Mouse (Mus musculus): ENCODE measurements at regions not wholly inside any gene's neighbourhood (a gene's known extent, or its start where the extent isn't known, plus 50 kb on each side); places are given as distances from the start of the nearest gene placed in this dataset.
A peak's percentile ranks its signal among the peaks of the same experiment; 100 is the strongest.

- Histone ChIP-seq H3K4me2 (peak overlapping the region; percentile 36), H3K9ac (no peak overlapping the region), H3K9me3 (ENCODE audit: low read depth, low read length) (no peaks in the 10 kb centered on the region), H3K27ac (ENCODE audit: low read depth) (no peak overlapping the region), H3K27me3 (ENCODE audit: insufficient read depth, low read length) (no peaks in the 10 kb centered on the region), H3K36me3 (ENCODE audit: insufficient read depth) (no peaks in the 10 kb centered on the region), H3K4me1 (ENCODE audit: insufficient read depth) (no peaks in the 10 kb centered on the region), H3K4me3 (ENCODE audit: low read depth, low read length) (no peak overlapping the region)
- ATAC-seq (ENCODE audit: insufficient read depth) (peak; percentile 50; the same call in 1 of the 2 replicates), DNase-seq (peak; percentile 37)
- WGBS = 49% methylated on average over 17 of the region's 17 CpGs
- no peak for TF ChIP-seq CTCF (IDR thresholded peaks at IDR 0.05; ENCODE audit: low read depth)
These were observed 110.4 kb upstream of the Smim15 start for GRCm38 (mm10) chr13:107933598-107934571.

GRCm38 (mm10) chr13:107932423-107933032 is 111.7 kb upstream of the Smim15 start:
- no peaks in the 10 kb centered on the region for H3K4me1 ChIP-seq (ENCODE audit: insufficient read depth)
- no peaks in the 10 kb centered on the region for H3K27me3 ChIP-seq (ENCODE audit: insufficient read depth, low read length)
- no peak overlapping the region for H3K4me3 ChIP-seq (ENCODE audit: low read depth, low read length)
- H3K9me3 ChIP-seq (ENCODE audit: low read depth, low read length) = no peaks in the 10 kb centered on the region
- DNase-seq (peak; percentile 41), ATAC-seq (ENCODE audit: insufficient read depth) (peak; percentile 73)
- no peak for TF ChIP-seq CTCF (IDR thresholded peaks at IDR 0.05; ENCODE audit: low read depth)
- WGBS = 30% methylated on average over 12 of the region's 12 CpGs
- H3K4me2 ChIP-seq = no peak overlapping the region
- no peaks in the 10 kb centered on the region for H3K36me3 ChIP-seq (ENCODE audit: insufficient read depth)
- no peak overlapping the region for H3K27ac ChIP-seq (ENCODE audit: low read depth)
- H3K9ac ChIP-seq = no peak overlapping the region

- Histone ChIP-seq H3K27me3 (ENCODE audit: insufficient read depth, low read length) (no peaks in the 10 kb centered on the region), H3K4me3 (ENCODE audit: low read depth, low read length) (no peak overlapping the region), H3K4me1 (ENCODE audit: insufficient read depth) (no peaks in the 10 kb centered on the region), H3K9ac (no peak overlapping the region), H3K27ac (ENCODE audit: low read depth) (no peak overlapping the region), H3K9me3 (ENCODE audit: low read depth, low read length) (no peaks in the 10 kb centered on the region), H3K4me2 (no peak overlapping the region), H3K36me3 (ENCODE audit: insufficient read depth) (no peaks in the 10 kb centered on the region)
- TF ChIP-seq CTCF (IDR thresholded peaks at IDR 0.05; ENCODE audit: low read depth) = no peak
- ATAC-seq (ENCODE audit: insufficient read depth) (no peak), DNase-seq (no peak)
- 87% methylated on average over 7 of the region's 7 CpGs for WGBS
These were observed 113.0 kb upstream of the Smim15 start for GRCm38 (mm10) chr13:107931216-107931615.

GRCm38 (mm10) chr13:107927499-107928215 is 116.6 kb upstream of the Smim15 start:
- Histone ChIP-seq H3K4me3 (ENCODE audit: low read depth, low read length) (no peak overlapping the region), H3K36me3 (ENCODE audit: insufficient read depth) (no peaks in the 10 kb centered on the region), H3K9ac (no peak overlapping the region), H3K27me3 (ENCODE audit: insufficient read depth, low read length) (no peaks in the 10 kb centered on the region), H3K4me1 (ENCODE audit: insufficient read depth) (no peaks in the 10 kb centered on the region; the same call in 1 of the 2 replicates), H3K4me2 (no peak overlapping the region), H3K27ac (ENCODE audit: low read depth) (no peak overlapping the region), H3K9me3 (ENCODE audit: low read depth, low read length) (no peaks in the 10 kb centered on the region)
- DNase-seq (peak; percentile 34), ATAC-seq (ENCODE audit: insufficient read depth) (no peak)
- TF ChIP-seq CTCF (IDR thresholded peaks at IDR 0.05; ENCODE audit: low read depth) = peak; percentile 36
- 67% methylated on average over 10 of the region's 10 CpGs for WGBS

- Histone ChIP-seq H3K4me2 (no peak overlapping the region), H3K27ac (ENCODE audit: low read depth) (no peak overlapping the region), H3K36me3 (ENCODE audit: insufficient read depth) (no peaks in the 10 kb centered on the region), H3K4me3 (ENCODE audit: low read depth, low read length) (no peak overlapping the region), H3K4me1 (ENCODE audit: insufficient read depth) (no peaks in the 10 kb centered on the region; the same call in 1 of the 2 replicates), H3K9ac (no peak overlapping the region), H3K27me3 (ENCODE audit: insufficient read depth, low read length) (no peaks in the 10 kb centered on the region), H3K9me3 (ENCODE audit: low read depth, low read length) (no peaks in the 10 kb centered on the region)
- ATAC-seq (ENCODE audit: insufficient read depth) (peak; percentile 43; the same call in 1 of the 2 replicates), DNase-seq (peak; percentile 10)
- TF ChIP-seq CTCF (IDR thresholded peaks at IDR 0.05; ENCODE audit: low read depth) = no peak
- 56% methylated on average over 8 of the region's 8 CpGs for WGBS
These were observed 118.8 kb upstream of the Smim15 start for GRCm38 (mm10) chr13:107925470-107925869.

GRCm38 (mm10) chr13:107923129-107924114 is 120.8 kb upstream of the Smim15 start:
- no peaks in the 10 kb centered on the region for H3K27me3 ChIP-seq (ENCODE audit: insufficient read depth, low read length)
- no peaks in the 10 kb centered on the region for H3K36me3 ChIP-seq (ENCODE audit: insufficient read depth)
- peak overlapping the region; percentile 33; the same call in 1 of the 2 replicates for H3K4me2 ChIP-seq
- ATAC-seq (ENCODE audit: insufficient read depth) (peak; percentile 48; the same call in 1 of the 2 replicates), DNase-seq (peak; percentile 49)
- TF ChIP-seq CTCF (IDR thresholded peaks at IDR 0.05; ENCODE audit: low read depth) = no peak
- 51% methylated on average over 19 of the region's 19 CpGs for WGBS
- H3K27ac ChIP-seq (ENCODE audit: low read depth) = 0 out of 2 replicates have a peak overlapping the region, but pooled peaks have one; percentile 38
- H3K4me3 ChIP-seq (ENCODE audit: low read depth, low read length) = no peak overlapping the region
- no peaks in the 10 kb centered on the region for H3K9me3 ChIP-seq (ENCODE audit: low read depth, low read length)
- H3K4me1 ChIP-seq (ENCODE audit: insufficient read depth) = no peaks in the 10 kb centered on the region; the same call in 1 of the 2 replicates
- no peak overlapping the region for H3K9ac ChIP-seq

All from lung, embryonic 14.5 days (tissue).